Mouse (Mus musculus) G1E (cell line): ENCODE results near the gene Tvp23b.

Experiments
- CTCF ChIP-seq: IDR thresholded peaks from 2 replicates; pipeline ENCODE4 v1.5.1; 2012; ENCODE audit warnings: low read depth, low read length, inconsistent platforms, mixed read lengths
- GATA2 ChIP-seq: IDR thresholded peaks from 2 replicates; pipeline ENCODE4 v1.6.1; 2012; ENCODE audit warnings: low read depth, low read length, inconsistent platforms, borderline replicate concordance

DNA sequence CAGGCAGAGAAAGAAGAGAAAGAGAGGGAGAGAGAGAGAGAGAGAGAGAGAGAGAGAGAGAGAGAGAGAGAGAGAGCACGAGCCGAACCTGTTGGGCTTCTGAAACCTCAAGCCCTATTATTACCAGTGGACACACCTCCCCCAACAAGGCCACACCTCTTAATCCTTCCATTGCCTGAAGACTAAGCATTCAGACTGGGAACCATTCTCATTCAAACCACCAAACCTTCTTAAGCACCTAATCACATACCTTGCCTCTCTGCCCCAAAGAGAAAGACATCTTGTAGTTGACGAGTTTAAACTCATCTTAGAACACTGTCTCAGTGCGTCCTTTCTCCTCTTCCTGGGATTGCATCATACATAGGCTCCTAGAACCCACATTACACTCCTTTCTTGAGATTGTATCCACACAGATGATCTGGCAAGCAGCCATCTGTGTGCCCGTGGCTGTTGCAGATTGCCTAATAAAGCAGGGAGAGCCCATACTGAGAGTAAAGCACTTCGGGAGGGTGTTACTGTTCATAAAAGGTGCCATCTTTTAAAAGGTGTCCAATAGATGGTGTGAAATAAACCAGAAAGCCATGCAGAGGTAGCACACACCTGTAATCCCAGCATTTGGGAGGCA is 24.7 kb downstream of the Tvp23b start:
- TF ChIP-seq GATA2 (no peak), CTCF (no peak)
